Mouse (Mus musculus): ENCODE results near the gene Rsbn1.

Gene Rsbn1

GRCm38 (mm10) chr3:103914010-103914669 is at the start of gene Rsbn1:
Gene Rsbn1 (plus strand): TSS chr3:103914120.
- DNase-seq (ENCODE audit: low spot score in 2 of 2), result peak; percentile 96 to 98

GRCm38 (mm10) chr3:103864200-103864599 is 49.7 kb upstream of the Rsbn1 start:
- no peak for DNase-seq (ENCODE audit: low spot score in 2 of 2)

GRCm38 (mm10) chr3:103867424-103867971 is 46.4 kb upstream of the Rsbn1 start:
- DNase-seq (ENCODE audit: low spot score in 2 of 2), result no peak

GRCm38 (mm10) chr3:103868008-103868407 is 45.9 kb upstream of the Rsbn1 start:
- no peak for DNase-seq (ENCODE audit: low spot score in 2 of 2)

- no peak for DNase-seq (ENCODE audit: low spot score in 2 of 2)
Observed at GRCm38 (mm10) chr3:103872663-103873098, 41.2 kb upstream of the Rsbn1 start.

- no peak for DNase-seq (ENCODE audit: low spot score in 2 of 2)
Observed at GRCm38 (mm10) chr3:103874329-103874728, 39.6 kb upstream of the Rsbn1 start.

- no peak for DNase-seq (ENCODE audit: low spot score in 2 of 2)
Observed at GRCm38 (mm10) chr3:103885946-103886345, 28.0 kb upstream of the Rsbn1 start.

GRCm38 (mm10) chr3:103887581-103887980 is 26.3 kb upstream of the Rsbn1 start:
- DNase-seq (ENCODE audit: low spot score in 2 of 2), result peak; percentile 23 to 62

GRCm38 (mm10) chr3:103893374-103893773 is 20.5 kb upstream of the Rsbn1 start:
- no peak for DNase-seq (ENCODE audit: low spot score in 2 of 2)

GRCm38 (mm10) chr3:103904705-103905104 is 9.2 kb upstream of the Rsbn1 start:
- DNase-seq (ENCODE audit: low spot score in 2 of 2), result no peak

- DNase-seq (ENCODE audit: low spot score in 2 of 2), result no peak
Observed at GRCm38 (mm10) chr3:103907335-103908030, 6.4 kb upstream of the Rsbn1 start.

GRCm38 (mm10) chr3:103908781-103909180 is 5.1 kb upstream of the Rsbn1 start:
- no peak for DNase-seq (ENCODE audit: low spot score in 2 of 2)

GRCm38 (mm10) chr3:103913451-103913961 is 414 bp upstream of the Rsbn1 start:
- DNase-seq (ENCODE audit: low spot score in 2 of 2), result no peak

- DNase-seq (ENCODE audit: low spot score in 2 of 2), result peak; percentile 39 to 49
Observed at GRCm38 (mm10) chr3:103914732-103915508, 1.0 kb downstream of the Rsbn1 start.

- DNase-seq (ENCODE audit: low spot score in 2 of 2), result no peak
Observed at GRCm38 (mm10) chr3:103915509-103915896, 1.6 kb downstream of the Rsbn1 start.

- no peak for DNase-seq (ENCODE audit: low spot score in 2 of 2)
Observed at GRCm38 (mm10) chr3:103916205-103916838, 2.4 kb downstream of the Rsbn1 start.

GRCm38 (mm10) chr3:103916839-103917237 is 2.9 kb downstream of the Rsbn1 start:
- no peak for DNase-seq (ENCODE audit: low spot score in 2 of 2)

- DNase-seq (ENCODE audit: low spot score in 2 of 2), result no peak
Observed at GRCm38 (mm10) chr3:103920094-103920493, 6.2 kb downstream of the Rsbn1 start.

- no peak for DNase-seq (ENCODE audit: low spot score in 2 of 2)
Observed at GRCm38 (mm10) chr3:103925302-103925701, 11.4 kb downstream of the Rsbn1 start.

- DNase-seq (ENCODE audit: low spot score in 2 of 2), result no peak
Observed at GRCm38 (mm10) chr3:103927511-103927910, 13.6 kb downstream of the Rsbn1 start.

- peak in 1 of 2 experiments; percentile 52 for DNase-seq (ENCODE audit: low spot score in 2 of 2)
Observed at GRCm38 (mm10) chr3:103944794-103945562, 31.1 kb downstream of the Rsbn1 start.
